Mouse (Mus musculus): ENCODE data around the gene Setd5.

Gene Setd5

DNA sequence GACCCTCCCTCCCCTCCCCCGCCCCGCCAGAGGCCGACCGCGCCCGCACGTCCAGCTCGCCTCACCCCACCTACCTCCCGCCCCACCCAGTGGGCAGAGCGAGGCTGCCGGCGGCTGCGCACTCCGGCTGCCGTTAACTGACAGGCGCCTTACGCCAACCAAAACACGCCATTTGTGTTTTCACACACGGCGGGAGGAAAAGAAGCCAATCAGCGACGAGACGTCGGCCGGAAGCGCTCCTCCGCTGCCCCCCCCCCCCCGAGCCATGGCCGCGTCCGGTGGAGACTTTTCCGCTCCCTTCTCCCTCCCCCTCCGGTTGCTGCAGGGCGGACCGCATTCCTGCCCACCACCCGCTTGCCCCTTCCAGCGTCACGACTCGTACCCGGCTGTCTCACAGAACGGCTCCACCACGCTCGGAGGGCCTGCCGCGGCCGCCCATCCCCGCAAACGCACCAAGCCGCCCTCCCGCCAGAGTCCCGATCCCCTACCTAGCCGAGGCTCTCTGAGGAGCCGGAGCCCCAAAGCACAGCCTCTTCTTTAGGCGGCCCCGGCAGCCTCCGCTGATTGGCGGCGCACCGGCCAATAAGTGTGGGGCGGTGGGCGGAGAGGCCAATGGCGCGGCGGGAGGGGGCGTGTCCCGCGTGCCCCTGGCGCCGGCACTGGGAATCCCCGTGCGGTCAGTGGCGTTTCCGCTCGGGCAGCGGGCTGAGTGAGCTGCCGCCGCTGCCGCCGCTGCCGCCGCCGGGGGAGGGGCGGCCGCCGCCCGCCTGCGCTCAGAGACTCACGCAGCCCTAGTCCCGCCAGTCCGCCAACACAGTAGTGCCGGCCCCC, at the start of gene Setd5:
TSS of gene Setd5 (plus strand) at position 680 of the 831 bp plus-strand sequence.
- peak; percentile 90 for DNase-seq (ENCODE audit: low read depth, low spot score)

DNA sequence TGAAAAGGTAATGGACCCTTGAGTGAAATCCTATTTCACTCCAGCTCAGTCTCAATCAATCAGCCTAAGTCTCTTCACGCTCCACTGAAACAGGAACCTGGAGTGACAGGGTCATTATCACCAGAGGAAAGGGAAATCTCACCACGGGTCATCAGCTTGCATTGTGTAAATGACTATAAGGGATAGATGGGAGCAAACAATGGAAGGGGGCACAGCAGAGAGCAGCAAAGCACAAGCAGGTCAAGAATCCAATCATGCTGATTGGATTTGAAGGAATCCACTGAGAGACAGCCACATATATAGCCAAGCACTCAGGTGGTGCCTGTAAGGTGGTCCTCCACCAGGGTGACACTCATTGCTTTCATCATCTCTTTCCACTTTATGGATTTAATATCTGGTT, 49.7 kb upstream of the Setd5 start:
- no peak for DNase-seq (ENCODE audit: low read depth, low spot score)

DNA sequence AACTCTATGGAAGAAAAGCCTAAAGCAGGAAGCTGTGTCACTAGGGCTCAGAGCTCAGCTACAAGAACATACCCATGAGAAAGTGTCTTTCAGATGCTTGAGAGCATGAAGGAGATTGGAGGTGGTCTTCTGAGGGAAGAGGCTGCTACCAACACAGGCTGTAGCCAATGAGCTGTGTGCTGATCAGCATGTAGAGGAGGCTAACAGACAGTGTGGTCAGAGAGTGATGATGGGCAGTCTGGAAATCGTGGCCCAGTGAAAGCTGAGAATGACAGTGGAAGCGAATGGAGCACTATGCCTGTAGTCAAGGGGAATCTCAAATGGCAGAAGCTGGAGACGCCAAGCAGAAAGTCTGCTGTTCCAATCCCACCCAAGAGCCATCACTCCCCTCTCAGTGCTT, 48.2 kb upstream of the Setd5 start:
- DNase-seq (ENCODE audit: low read depth, low spot score) = no peak

DNA sequence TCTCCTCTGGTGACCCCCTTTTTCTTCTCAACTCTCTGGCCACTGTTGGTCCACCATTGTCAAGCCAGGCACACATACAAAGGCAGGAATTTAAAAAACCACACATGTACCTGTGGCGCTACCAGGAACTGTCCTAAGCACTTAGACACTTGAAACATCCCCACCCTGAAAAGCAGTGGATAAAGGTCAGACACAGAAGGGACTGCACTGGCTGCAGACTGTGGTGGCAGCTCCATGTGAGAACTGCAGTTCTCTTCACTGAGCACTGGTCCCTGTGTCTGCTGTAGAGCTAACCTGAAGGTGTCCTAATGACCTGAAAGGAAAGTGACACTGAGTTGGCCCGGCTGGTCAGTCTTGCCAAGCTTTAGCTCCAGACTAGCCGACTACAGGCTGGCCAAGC, 46.6 kb upstream of the Setd5 start:
- DNase-seq (ENCODE audit: low read depth, low spot score) = no peak

DNA sequence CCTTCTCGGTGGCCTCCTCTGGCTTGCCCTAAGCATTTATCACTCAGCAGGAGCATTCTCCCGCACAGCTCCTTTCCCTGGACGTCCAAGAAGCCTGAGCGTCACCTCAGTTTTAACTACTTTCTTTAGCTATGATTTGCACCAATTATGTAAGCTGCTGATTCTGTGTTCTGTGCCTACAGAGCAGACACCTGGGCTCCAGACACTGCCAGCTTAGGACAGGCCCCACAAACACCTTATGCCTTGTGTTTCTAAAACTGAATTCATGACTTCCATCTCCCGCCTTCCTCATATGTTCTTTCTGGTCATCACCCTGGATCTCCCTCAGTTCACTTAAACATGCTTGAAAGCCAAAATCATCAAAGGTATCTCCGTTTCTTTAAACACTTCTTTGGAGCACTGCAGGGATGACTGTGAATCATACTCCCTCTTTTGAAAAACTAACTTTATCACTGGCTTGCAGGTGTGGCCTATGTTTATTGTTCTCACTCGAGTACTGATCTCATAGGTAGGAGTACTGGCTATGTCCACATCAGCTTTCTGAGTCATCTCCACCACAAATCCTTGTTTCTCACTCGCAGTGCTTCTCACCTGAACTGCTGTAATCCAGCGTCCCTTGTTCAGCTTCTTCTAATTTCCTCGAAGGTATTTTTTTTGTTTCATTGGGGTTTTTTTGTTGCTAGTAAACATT, 46.0 kb upstream of the Setd5 start:
- no peak for DNase-seq (ENCODE audit: low read depth, low spot score)

GRCm38 (mm10) chr6:113032121-113032520, 45.0 kb upstream of the Setd5 start:
- DNase-seq (ENCODE audit: low read depth, low spot score) = no peak

DNA sequence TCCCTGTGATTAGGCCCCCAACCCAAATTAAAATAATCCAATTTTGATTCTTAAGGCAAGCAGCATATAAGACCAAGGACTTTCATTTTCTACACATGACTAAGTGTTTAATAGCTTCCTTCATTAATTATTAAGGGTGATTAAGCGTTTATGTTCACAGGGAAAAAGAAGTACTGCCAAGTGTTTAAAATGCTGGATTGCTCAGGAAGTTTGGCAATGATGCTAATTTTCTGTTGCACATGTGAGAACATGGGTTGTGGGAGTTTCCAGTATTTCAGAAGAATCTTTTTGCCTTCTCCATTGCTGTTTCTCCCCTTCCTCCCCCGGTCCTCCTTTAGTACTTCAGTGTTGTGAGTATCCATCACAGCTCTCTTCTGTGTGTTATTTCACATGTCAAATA, 44.0 kb upstream of the Setd5 start:
- no peak for DNase-seq (ENCODE audit: low read depth, low spot score)

DNA sequence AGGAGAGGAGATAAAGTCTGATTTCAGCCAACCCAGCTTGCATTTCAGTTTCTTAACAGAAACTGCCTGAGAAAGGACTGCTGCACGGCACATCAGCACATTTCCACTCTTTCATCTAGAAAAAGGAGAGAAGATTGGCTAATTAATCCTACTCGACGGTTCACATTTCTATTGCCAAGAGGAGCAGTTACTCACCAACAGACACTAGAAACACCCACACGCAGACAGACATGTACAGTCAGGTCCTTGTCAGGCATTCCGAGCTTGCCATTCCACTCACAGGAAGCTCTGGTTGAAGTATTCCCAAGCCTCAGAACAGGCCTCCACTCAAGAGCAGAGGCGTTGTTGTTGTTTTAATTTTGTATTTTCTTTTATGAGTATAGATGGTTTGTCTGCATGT, 42.7 kb upstream of the Setd5 start:
- DNase-seq (ENCODE audit: low read depth, low spot score) = no peak

- DNase-seq (ENCODE audit: low read depth, low spot score) = no peak
These were observed 40.5 kb upstream of the Setd5 start for GRCm38 (mm10) chr6:113036463-113037175.

- DNase-seq (ENCODE audit: low read depth, low spot score) = peak; percentile 47
These were observed 39.0 kb upstream of the Setd5 start for GRCm38 (mm10) chr6:113037946-113038734.

GRCm38 (mm10) chr6:113038735-113039058, 38.5 kb upstream of the Setd5 start:
- no peak for DNase-seq (ENCODE audit: low read depth, low spot score)

DNA sequence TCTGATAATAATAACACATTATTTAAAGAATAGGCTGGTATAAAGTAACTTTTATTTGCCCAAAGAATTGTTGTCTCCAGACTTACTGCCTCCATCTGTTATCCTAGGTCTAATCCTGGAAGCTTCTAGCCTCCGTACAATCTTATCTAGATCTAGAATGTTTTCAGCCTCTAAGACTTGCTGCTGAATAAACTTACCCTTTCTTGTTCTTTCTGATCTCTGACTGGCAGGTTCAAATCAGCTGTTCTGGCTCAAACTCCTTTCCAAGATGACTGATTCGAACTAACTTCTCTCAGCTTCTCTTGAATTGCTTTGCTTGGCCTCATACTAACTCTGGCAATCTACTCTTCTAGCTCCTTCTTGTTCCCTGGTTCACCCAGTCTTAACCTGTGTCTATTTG, 36.8 kb upstream of the Setd5 start:
- DNase-seq (ENCODE audit: low read depth, low spot score) = no peak

DNA sequence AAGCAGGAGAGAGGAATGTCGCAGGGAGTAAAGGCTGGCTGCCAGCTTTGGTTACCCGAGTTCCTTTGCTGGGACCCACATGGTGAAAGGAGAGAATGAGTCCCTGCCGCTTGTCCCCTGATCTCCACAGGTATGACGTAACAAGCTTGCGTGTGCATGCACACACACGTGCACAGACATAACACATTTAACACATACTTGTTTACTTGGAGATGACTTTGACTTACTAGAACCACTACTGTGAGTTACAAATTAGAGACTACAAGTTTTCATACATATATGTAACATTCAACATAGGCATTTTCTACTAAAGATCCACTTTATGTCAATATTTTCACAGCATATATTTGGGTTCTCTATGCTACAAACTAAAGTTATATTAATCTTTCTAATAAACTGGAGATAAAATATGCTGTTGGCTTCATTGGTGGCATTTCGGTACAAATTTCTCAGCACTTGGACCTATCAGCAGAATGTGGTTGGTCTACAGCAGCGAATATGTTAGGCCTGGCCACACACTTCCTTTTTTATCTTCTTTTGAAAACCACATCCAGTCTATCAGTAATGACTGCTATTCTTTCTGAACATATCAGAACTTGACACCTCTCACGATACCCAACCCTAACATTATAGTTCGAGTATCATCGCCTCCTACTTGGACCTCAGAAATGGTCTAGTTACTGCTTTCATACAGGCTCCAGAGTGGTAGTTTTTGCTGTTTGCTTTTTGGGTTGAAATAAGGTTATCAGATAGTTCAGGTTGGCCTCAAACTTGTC, 35.8 kb upstream of the Setd5 start:
- DNase-seq (ENCODE audit: low read depth, low spot score) = no peak

DNA sequence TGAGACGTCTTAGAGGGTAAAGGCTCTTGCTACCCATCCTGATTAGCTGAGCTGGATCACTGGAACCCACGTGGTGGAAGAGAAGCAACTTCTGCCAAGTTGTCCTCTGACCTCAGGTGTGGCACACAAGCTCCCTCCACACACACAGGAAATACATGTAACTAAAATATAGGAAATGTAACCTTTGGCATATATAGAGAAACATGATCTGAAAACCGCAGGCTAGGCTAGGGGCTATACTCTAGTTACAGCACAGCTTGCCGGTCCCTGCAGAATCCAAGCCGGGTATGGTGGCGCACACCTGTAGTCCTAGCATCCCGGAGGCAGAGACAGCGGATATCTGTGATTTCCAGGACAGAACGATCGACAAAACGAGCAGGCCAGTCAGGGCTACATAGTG, 31.6 kb upstream of the Setd5 start:
- DNase-seq (ENCODE audit: low read depth, low spot score) = no peak

- DNase-seq (ENCODE audit: low read depth, low spot score) = peak; percentile 93
These were observed 30.9 kb upstream of the Setd5 start, which contains the start of gene Thumpd3 for GRCm38 (mm10) chr6:113046041-113046975. Gene Thumpd3 (plus strand): TSS chr6:113046225.

DNA sequence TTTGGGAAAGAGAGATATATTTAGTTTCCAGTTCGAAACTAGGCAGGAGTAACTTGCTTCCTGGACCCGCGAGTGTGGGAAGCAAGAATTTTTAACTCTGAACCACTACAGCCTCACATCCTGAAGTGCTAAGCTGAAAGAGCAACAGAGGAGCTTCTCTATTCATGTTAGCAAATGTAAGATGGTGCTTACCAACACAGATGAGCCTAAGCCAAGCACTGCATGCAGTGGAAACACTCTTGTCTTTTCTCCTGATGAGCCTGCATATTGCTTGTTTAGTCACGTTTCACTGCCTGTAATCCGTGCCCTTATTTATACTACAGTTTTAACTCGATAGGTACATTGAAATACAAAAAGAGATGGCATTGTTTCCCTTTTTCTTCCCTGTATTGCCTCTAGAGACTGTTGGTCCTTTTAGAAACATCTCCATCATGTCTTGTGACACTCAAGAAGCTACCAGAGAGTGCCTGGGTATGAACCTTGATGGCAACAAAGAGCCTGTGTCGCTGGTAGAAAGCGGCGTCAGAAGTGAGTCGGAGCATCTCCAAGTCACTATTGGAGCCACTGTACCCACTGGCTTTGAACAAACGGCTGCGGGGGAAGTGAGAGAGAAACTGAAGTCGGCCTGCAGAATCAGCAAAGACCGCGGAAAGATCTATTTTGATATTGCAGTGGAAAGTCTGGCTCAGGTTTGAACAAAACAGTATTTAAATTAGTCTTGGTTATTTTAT, 30.0 kb upstream of the Setd5 start:
- no peak for DNase-seq (ENCODE audit: low read depth, low spot score)

DNA sequence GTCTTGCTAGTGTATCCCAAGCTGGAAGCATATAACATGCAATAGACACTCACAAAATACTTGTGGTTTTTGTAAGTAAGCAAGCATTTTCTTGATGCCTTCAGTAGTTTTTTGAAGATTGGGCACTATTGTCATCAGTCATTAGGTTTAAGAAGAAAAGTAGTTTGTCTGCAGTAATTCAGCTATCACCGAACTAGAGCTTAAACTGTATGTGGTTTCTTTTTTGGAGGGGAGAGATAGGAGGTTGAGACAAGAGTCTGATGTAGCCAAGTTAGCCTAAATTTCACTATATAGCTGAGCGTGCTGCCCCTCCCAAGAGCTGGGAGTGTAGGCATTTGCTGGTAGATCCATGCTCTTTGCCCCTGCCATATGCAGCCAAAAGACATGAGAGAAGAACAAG, 28.8 kb upstream of the Setd5 start:
- DNase-seq (ENCODE audit: low read depth, low spot score) = no peak

GRCm38 (mm10) chr6:113049159-113049558, 28.0 kb upstream of the Setd5 start:
- DNase-seq (ENCODE audit: low read depth, low spot score) = no peak

GRCm38 (mm10) chr6:113052972-113053371, 24.2 kb upstream of the Setd5 start:
- DNase-seq (ENCODE audit: low read depth, low spot score) = no peak

Measured in embryo, embryonic 11.5 days (tissue).